Mouse (Mus musculus): Measurements from ENCODE around the gene Lin7c.

Lin7c gene

DNA sequence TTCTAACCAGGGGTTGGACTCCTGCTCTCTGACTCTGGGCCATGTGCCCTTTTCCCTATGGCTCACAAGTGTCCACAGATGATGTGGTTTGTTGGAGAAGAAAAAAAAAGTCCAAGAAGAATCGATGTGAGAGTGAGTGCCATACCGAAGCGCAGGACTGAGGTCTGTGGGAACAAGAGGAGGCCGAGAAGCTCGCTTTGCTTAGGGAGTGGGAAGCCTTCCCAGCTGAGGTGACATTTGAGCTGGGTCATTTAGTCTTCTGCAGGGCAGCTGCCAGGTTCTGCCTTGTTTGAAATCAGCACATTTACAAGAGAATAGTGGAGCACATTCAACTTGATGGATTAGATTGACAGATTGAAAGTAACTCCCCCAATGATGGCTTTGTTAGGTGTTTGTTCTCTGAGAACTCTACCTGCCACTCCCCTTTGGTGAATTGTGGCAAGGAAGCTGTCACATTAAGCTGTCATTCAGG lies 51.4 kb downstream of the Lin7c start:
- no peak for DNase-seq (ENCODE audit: low spot score in 2 of 2)

GRCm38 (mm10) chr2:109942810-109943570 lies 52.3 kb downstream of the Lin7c start:
- no peak for DNase-seq (ENCODE audit: low spot score in 2 of 2)

- DNase-seq (ENCODE audit: low spot score in 2 of 2) = no peak
Observed at GRCm38 (mm10) chr2:109944995-109945394, 54.3 kb downstream of the Lin7c start.

GRCm38 (mm10) chr2:109945532-109945931 lies 54.9 kb downstream of the Lin7c start:
- DNase-seq (ENCODE audit: low spot score in 2 of 2) = no peak

GRCm38 (mm10) chr2:109946426-109946825 lies 55.8 kb downstream of the Lin7c start:
- DNase-seq (ENCODE audit: low spot score in 2 of 2) = no peak

- no peak for DNase-seq (ENCODE audit: low spot score in 2 of 2)
Observed at GRCm38 (mm10) chr2:109949519-109949918, 58.9 kb downstream of the Lin7c start.

DNA sequence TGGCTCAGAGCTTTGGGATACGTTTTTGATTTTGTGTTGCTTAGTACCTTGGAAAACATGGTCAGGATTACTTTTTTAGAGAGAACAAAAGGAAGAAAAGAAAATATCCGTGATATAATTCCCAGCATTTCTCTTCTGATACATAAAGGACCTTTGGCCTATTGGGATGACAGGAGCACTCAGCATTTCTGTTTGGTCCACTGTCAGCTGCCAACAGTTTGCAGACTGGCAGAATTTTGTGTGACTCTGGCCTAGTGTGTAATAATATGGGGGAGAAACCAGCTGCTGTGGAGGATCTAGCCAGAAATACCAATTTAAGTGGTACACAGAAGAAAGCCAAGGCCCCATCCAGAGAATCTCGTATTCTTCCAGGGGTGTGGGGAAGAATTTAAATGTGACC lies 59.7 kb downstream of the Lin7c start:
- no peak for DNase-seq (ENCODE audit: low spot score in 2 of 2)
